Mouse (Mus musculus) E14TG2a.4 (cell line): ENCODE measurements around the gene Myl7.

Experiments used
- CTCF ChIP-seq: conservative IDR thresholded peaks from 2 replicates; pipeline ENCODE4 v1.5.1; 2014; ENCODE audit warnings: low read length
- NANOG ChIP-seq: IDR thresholded peaks from 2 replicates; pipeline ENCODE4 v1.6.1; 2014; ENCODE audit warnings: borderline replicate concordance, low read length, mixed read lengths
- POU5F1 ChIP-seq: IDR thresholded peaks from 2 replicates; pipeline ENCODE4 v1.6.1; 2014; ENCODE audit warnings: low read length, borderline replicate concordance

- TF ChIP-seq CTCF (no peak), NANOG (no peak), POU5F1 (no peak)
Measured at GRCm38 (mm10) chr11:5869331-5869730, 29.3 kb downstream of the Myl7 start.
